Mouse (Mus musculus): ENCODE measurements around the gene Grwd1. TPM values are rescaled to one million over a fixed set of nuclear protein-coding genes. Genes with fewer than 3 reads are reported as not detected.

The Grwd1 gene
- polyA plus RNA-seq, 1 experiment from 2014 or later, result 51.4 TPM

DNA sequence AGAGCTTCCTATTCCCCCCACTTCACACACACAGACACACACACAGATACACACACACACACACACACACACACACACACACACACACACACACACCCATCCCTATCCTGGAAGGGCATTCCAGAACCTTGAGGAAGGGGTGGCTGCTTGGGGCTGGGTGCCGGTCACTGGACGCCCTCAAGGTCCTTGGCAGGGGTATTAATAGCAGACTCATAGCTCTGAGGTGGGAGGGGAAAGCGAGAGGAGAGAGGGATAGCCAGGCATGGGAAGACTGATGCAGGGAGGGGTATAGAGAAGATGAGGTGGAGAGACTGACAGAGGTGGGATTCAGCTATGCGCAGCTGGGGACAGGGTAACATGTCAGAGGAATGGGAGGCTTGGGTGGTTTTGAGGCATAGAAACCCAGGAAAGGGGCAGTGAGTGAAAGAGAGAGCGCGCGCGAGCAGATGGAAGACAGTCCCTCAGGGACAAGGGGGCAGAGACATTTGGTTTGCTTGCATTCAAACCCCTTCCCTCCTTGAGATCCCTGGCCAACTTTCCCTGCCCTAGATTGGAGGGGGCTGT is 38.4 kb upstream of the Grwd1 start:
- WGBS, result 28% methylated on average over 8 of the region's 8 CpGs
- peak overlapping the region; percentile 43; the same call in 1 of the 2 replicates for H3K9ac ChIP-seq (ENCODE audit: low read length)
- H3K27ac ChIP-seq (ENCODE audit: low read length), result no peak overlapping the region
- H3K4me3 ChIP-seq (ENCODE audit: low read length), result no peak overlapping the region; the same call in 1 of the 2 replicates
- peak overlapping the region; percentile 29 for H3K4me2 ChIP-seq (ENCODE audit: low read depth, low read length)
- H3K4me1 ChIP-seq (replicated peaks; ENCODE audit: control insufficient read depth, insufficient read depth, low read length), result peaks cover 25% of the 10 kb centered on the region
- peaks cover 28% of the 10 kb centered on the region for H3K27me3 ChIP-seq (ENCODE audit: control insufficient read depth, insufficient read depth, low read depth, low read length)
- no peaks in the 10 kb centered on the region for H3K36me3 ChIP-seq (ENCODE audit: control insufficient read depth, insufficient read depth, low read length)
- no peak for ATAC-seq (ENCODE audit: low read depth)
- no peaks in the 10 kb centered on the region for H3K9me3 ChIP-seq (ENCODE audit: control insufficient read depth, low read length)

DNA sequence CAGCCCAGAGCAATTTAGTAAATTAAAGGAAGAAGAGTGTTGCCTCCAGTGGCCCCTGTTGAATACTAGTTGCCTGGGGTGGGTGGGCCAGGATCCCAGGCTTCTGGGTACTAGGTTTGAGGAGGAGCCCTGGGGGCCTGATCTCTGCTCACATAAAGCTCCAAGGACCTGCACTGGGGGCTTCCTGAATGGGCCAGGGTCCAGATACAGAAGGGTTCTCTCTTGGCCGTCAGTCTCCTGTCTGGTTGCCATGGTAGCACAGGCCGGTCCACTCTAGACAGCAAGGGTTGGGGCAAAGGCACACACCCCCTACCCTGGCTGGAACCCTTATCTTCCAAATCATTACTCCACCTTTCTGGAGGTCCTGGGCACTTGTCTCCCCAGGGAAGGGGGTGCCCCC is 37.1 kb upstream of the Grwd1 start:
- Histone ChIP-seq H3K9me3 (ENCODE audit: control insufficient read depth, low read length) (no peaks in the 10 kb centered on the region), H3K27ac (ENCODE audit: low read length) (no peak overlapping the region), H3K4me1 (replicated peaks; ENCODE audit: control insufficient read depth, insufficient read depth, low read length) (peaks cover 18% of the 10 kb centered on the region; the same call in 1 of the 2 replicates), H3K9ac (ENCODE audit: low read length) (no peak overlapping the region), H3K4me3 (ENCODE audit: low read length) (no peak overlapping the region), H3K27me3 (ENCODE audit: control insufficient read depth, insufficient read depth, low read depth, low read length) (peaks cover 28% of the 10 kb centered on the region), H3K4me2 (ENCODE audit: low read depth, low read length) (no peak overlapping the region), H3K36me3 (ENCODE audit: control insufficient read depth, insufficient read depth, low read length) (no peaks in the 10 kb centered on the region)
- WGBS, result 21% methylated on average over 2 of the region's 2 CpGs
- no peak for ATAC-seq (ENCODE audit: low read depth)

DNA sequence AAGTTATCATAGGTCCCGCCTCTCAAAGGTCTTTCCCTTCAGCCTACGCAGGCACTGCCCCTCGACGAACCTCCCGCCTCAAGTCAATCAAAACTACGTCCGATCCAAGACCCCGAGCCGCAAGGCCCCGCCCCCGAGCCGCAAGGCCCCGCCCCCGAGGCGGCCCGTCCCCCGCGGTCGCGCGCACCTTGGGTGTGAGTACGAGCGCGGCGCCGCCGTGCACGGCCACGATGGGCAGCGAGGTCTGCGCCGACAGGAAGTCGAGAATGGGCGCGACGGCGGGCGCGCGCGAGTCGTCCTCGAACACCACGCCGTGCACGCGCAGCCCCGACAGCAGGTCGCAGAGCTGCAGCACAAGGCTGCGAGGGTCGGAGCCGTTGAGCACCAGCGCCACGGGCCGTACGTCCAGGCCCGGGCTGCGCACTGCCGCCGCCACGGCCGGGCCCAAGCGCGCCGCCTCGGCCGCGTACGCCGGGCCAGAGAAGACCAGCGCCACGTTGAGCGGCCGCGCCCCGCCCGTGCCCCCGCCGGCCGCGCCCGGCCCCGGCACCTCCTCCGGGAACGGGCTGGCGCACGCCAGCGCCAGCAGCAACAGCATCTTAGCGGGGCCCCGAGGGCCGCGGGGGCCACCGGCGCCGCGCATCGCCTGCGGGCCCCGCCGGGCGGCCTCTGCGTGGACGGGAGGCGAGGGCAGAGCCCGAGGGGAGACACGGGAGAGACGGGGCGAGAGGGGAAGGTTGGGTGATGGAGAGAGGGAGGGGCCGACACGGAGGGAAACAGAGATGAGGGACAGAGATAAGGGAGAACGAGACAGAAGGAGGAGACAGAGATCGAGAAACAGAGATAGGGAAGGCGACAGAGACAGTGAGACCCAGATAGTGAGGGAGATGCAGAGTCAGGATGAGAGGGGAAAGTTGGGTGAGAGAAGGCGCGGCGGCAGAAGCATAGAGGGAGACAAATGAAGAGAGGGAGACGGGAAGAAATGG is 35.5 kb upstream of the Grwd1 start:
- peak; percentile 82 for ATAC-seq (ENCODE audit: low read depth)
- peaks cover 21% of the 10 kb centered on the region for H3K27me3 ChIP-seq (ENCODE audit: control insufficient read depth, insufficient read depth, low read depth, low read length)
- under 1% methylated on average over 72 of the region's 117 CpGs for WGBS
- peak overlapping the region; percentile 68 for H3K27ac ChIP-seq (ENCODE audit: low read length)
- H3K4me1 ChIP-seq (replicated peaks; ENCODE audit: control insufficient read depth, insufficient read depth, low read length), result peaks cover 21% of the 10 kb centered on the region; the same call in 1 of the 2 replicates
- H3K9me3 ChIP-seq (ENCODE audit: control insufficient read depth, low read length), result no peaks in the 10 kb centered on the region
- H3K4me3 ChIP-seq (ENCODE audit: low read length), result peak overlapping the region; percentile 76
- H3K36me3 ChIP-seq (ENCODE audit: control insufficient read depth, insufficient read depth, low read length), result no peaks in the 10 kb centered on the region
- H3K9ac ChIP-seq (ENCODE audit: low read length), result peak overlapping the region; percentile 87
- H3K4me2 ChIP-seq (ENCODE audit: low read depth, low read length), result peak overlapping the region; percentile 96

DNA sequence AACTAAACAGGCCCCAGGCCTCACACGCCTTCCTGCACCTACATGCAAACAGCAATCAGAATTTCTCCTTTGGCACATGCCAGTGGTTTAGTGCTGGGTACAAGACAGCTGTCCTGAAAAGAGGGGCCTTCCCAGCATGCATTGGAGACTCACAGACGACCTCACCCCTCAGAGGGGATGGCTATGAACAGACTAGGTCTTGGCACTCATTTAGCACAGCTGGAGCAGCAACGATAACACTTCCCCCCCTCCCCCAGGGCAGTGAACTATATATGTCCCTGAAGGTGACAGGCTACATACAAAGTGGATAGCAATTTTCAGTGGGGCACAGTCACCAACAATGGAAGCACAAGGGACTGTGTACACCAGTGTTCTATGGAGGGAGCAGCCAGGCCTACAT is 33.7 kb upstream of the Grwd1 start:
- H3K4me3 ChIP-seq (ENCODE audit: low read length), result no peak overlapping the region
- H3K27me3 ChIP-seq (ENCODE audit: control insufficient read depth, insufficient read depth, low read depth, low read length), result peaks cover 5% of the 10 kb centered on the region; the same call in 1 of the 2 replicates
- peak; percentile 6; the same call in 1 of the 2 replicates for ATAC-seq (ENCODE audit: low read depth)
- H3K9me3 ChIP-seq (ENCODE audit: control insufficient read depth, low read length), result no peaks in the 10 kb centered on the region
- H3K4me2 ChIP-seq (ENCODE audit: low read depth, low read length), result no peak overlapping the region
- peaks cover 11% of the 10 kb centered on the region; the same call in 1 of the 2 replicates for H3K4me1 ChIP-seq (replicated peaks; ENCODE audit: control insufficient read depth, insufficient read depth, low read length)
- H3K9ac ChIP-seq (ENCODE audit: low read length), result no peak overlapping the region
- no peaks in the 10 kb centered on the region for H3K36me3 ChIP-seq (ENCODE audit: control insufficient read depth, insufficient read depth, low read length)
- H3K27ac ChIP-seq (ENCODE audit: low read length), result peak overlapping the region; percentile 37; the same call in 1 of the 2 replicates
- 46% methylated on average over 3 of the region's 3 CpGs for WGBS

DNA sequence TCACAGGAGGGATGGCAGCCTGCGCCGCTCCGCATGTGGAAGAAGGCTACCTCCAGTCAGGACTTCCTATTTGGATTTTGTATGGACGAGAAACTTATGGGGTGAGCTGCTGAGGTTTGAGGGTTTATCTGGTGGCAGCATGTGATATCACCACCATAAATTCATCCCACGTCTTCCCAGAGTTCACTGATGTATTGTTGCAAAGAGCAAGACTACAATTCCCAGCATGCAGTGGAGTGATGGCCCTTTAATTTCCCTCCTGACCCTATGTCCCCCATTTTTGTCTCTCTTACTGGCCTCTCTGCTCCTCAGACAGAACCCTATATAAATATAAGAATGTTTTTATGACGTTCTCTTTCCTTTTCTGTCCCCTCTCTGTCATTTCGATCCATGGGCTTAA is 32.1 kb upstream of the Grwd1 start:
- H3K9ac ChIP-seq (ENCODE audit: low read length), result no peak overlapping the region
- H3K27me3 ChIP-seq (ENCODE audit: control insufficient read depth, insufficient read depth, low read depth, low read length), result no peaks in the 10 kb centered on the region; the same call in 1 of the 2 replicates

DNA sequence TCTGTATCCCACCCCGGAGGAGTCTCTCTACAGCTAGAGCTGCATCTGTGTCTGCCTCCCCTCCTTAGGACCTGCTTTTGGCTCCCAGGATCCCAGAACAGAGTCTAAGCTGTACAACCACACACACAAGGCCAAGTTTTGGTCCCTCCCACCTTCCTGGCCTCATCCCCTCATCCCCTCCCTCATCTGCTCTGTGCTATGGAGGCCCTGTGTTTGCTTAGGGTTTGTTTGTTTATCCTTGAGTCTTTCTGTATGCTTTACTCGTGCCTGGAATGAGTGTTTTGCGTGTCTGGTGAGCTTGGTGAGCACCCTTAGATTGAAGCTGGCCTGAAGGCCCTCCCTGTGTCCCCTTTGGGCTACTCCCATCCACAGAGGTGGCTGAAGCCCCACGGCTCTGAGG is 28.3 kb upstream of the Grwd1 start:
- H3K4me2 ChIP-seq (ENCODE audit: low read depth, low read length), result no peak overlapping the region
- H3K9ac ChIP-seq (ENCODE audit: low read length), result no peak overlapping the region
- no peak for ATAC-seq (ENCODE audit: low read depth)
- no peak overlapping the region for H3K27ac ChIP-seq (ENCODE audit: low read length)
- H3K4me3 ChIP-seq (ENCODE audit: low read length), result no peak overlapping the region
- peaks cover 15% of the 10 kb centered on the region for H3K4me1 ChIP-seq (replicated peaks; ENCODE audit: control insufficient read depth, insufficient read depth, low read length)
- H3K9me3 ChIP-seq (ENCODE audit: control insufficient read depth, low read length), result no peaks in the 10 kb centered on the region
- H3K36me3 ChIP-seq (ENCODE audit: control insufficient read depth, insufficient read depth, low read length), result no peaks in the 10 kb centered on the region
- peaks cover 6% of the 10 kb centered on the region; the same call in 1 of the 2 replicates for H3K27me3 ChIP-seq (ENCODE audit: control insufficient read depth, insufficient read depth, low read depth, low read length)
- 26% methylated on average over 4 of the region's 4 CpGs for WGBS

More for the DNA sequence above, 32.1 kb upstream of the Grwd1 start:
- no peak for ATAC-seq (ENCODE audit: low read depth)
- 80% methylated on average over 7 of the region's 7 CpGs for WGBS
- no peak overlapping the region for H3K27ac ChIP-seq (ENCODE audit: low read length)
- no peak overlapping the region for H3K4me3 ChIP-seq (ENCODE audit: low read length)
- H3K4me1 ChIP-seq (replicated peaks; ENCODE audit: control insufficient read depth, insufficient read depth, low read length), result peaks cover 6% of the 10 kb centered on the region
- no peaks in the 10 kb centered on the region for H3K9me3 ChIP-seq (ENCODE audit: control insufficient read depth, low read length)
- no peaks in the 10 kb centered on the region for H3K36me3 ChIP-seq (ENCODE audit: control insufficient read depth, insufficient read depth, low read length)
- H3K4me2 ChIP-seq (ENCODE audit: low read depth, low read length), result no peak overlapping the region

DNA sequence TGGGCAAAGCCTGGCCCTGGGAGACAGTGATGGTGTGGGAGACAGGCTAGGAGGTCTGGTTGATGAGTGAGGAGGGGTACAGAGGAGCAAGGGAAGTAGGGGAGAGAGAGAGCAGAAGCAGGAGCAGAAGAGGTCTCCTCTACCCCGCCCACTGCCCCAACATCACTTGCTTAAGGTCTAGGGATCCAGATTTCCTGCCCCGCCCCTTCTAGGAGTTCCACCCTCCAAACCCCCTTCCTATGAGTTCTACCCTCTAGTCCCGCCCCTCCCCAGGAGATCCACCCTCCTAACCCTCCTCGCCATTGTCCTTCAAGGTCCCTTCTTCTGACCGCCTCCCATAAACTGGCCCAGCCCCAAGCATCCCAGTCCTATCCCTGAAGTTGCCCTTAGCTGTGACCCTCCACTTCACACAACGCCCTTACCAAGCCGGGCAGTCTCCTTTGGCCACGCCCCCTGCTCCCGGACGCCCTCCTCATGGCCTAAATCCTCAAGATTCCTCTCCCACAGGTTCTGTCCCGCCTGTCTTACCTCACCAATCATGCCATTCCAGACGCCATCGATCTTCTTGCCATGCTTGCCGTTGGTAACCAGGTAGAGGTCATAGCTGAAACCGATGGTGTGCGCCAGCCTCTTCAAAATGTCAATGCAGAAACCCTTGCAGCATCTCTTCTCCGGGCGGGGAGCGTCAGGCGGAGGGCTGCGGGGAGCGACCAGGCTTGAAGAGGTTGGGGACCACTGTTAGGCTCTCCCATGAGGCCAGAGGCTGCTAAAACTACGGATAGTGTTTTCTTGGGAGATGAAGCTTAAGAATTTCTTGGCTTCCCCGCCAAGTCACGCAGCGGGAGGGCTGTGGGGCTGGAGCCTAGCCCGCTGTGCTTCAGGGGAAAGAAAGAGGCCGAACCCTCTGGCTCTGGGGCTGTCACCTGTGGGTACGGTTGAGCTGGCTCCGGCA is 26.5 kb upstream of the Grwd1 start:
- Histone ChIP-seq H3K27ac (ENCODE audit: low read length) (no peak overlapping the region), H3K27me3 (ENCODE audit: control insufficient read depth, insufficient read depth, low read depth, low read length) (peaks cover 6% of the 10 kb centered on the region; the same call in 1 of the 2 replicates), H3K36me3 (ENCODE audit: control insufficient read depth, insufficient read depth, low read length) (no peaks in the 10 kb centered on the region), H3K9ac (ENCODE audit: low read length) (peak overlapping the region; percentile 48), H3K9me3 (ENCODE audit: control insufficient read depth, low read length) (no peaks in the 10 kb centered on the region), H3K4me2 (ENCODE audit: low read depth, low read length) (peak overlapping the region; percentile 68), H3K4me1 (replicated peaks; ENCODE audit: control insufficient read depth, insufficient read depth, low read length) (peaks cover 15% of the 10 kb centered on the region), H3K4me3 (ENCODE audit: low read length) (peak overlapping the region; percentile 46)
- ATAC-seq (ENCODE audit: low read depth), result peak; percentile 42; the same call in 1 of the 2 replicates
- 4% methylated on average over 29 of the region's 30 CpGs for WGBS

DNA sequence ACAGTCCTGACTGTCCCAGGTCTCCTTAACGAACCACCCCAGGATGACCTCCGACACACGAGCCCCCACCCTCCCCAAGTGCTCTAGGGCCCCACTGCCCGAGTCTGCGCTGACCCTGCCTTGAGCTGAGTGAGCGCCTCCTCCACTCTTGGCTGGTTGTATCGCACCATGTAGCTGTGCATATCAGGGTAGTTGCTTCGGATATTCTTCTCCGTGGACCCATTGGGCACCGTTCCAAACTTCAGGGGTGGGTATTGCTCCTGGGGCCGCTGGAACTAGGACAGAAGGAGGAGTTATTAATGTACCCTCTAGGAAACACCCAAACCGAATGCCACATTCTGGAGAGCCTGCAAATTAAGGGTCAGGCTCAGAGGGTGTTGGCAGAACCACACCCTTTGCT is 22.3 kb upstream of the Grwd1 start:
- peaks cover 12% of the 10 kb centered on the region for H3K4me1 ChIP-seq (replicated peaks; ENCODE audit: control insufficient read depth, insufficient read depth, low read length)
- no peak overlapping the region for H3K9ac ChIP-seq (ENCODE audit: low read length)
- WGBS, result 74% methylated on average over 12 of the region's 12 CpGs
- H3K4me2 ChIP-seq (ENCODE audit: low read depth, low read length), result no peak overlapping the region
- H3K27ac ChIP-seq (ENCODE audit: low read length), result no peak overlapping the region
- no peak for ATAC-seq (ENCODE audit: low read depth)
- no peak overlapping the region for H3K4me3 ChIP-seq (ENCODE audit: low read length)
- H3K27me3 ChIP-seq (ENCODE audit: control insufficient read depth, insufficient read depth, low read depth, low read length), result peaks cover 6% of the 10 kb centered on the region; the same call in 1 of the 2 replicates
- H3K9me3 ChIP-seq (ENCODE audit: control insufficient read depth, low read length), result no peaks in the 10 kb centered on the region
- H3K36me3 ChIP-seq (ENCODE audit: control insufficient read depth, insufficient read depth, low read length), result no peaks in the 10 kb centered on the region
